Mouse (Mus musculus): ENCODE results near the gene Zxdc.

The Zxdc gene

DNA sequence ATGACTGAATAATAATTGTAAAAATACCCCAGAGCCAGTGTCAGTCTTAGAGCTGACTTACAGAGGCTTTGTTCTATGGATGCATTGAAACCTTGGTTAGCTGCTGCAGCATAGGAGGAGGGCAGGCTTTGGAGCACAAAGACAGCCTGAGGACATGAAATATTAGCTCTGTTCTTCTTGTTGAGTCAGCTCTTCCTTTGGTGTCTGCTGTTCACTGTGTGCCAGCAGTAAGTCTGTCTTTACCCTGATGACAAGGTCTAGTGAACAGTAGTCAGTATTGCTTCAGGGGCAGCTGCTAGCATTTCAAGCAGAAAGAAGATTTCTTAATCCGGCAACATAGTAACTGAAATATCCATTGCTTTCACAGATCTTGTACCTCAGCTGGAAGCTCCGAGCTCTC, 12.2 kb downstream of the Zxdc start:
- no peak for DNase-seq

- DNase-seq = no peak
These were observed 21.3 kb downstream of the Zxdc start for GRCm38 (mm10) chr6:90390629-90391028.

- no peak for DNase-seq
These were observed 24.7 kb downstream of the Zxdc start for GRCm38 (mm10) chr6:90393948-90394347.

GRCm38 (mm10) chr6:90395751-90396150, 26.5 kb downstream of the Zxdc start:
- DNase-seq = no peak

DNA sequence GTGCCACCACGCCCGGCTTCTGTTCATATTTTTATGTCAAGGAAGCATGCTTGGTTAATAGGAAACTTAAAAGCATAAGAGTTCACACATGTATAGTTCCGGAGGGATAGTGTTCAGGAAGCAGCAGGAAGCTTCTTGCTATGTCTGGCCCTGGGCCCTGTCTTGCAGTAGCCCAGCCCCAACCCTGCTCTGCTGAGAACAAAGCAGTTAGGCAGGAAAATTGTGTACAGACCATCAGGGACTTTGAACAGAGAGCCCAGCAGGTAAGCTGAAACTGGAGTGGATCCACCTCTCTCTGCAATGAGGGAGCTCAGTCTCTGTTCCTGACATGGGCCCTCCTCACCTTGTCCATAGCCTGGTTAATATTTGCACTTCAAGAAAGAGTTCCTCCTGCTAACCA, 28.0 kb downstream of the Zxdc start:
- DNase-seq = no peak

GRCm38 (mm10) chr6:90408632-90409031, 39.3 kb downstream of the Zxdc start:
- no peak for DNase-seq

- DNase-seq = no peak
These were observed 41.7 kb downstream of the Zxdc start for GRCm38 (mm10) chr6:90410972-90411371.

- DNase-seq = no peak
These were observed 42.6 kb downstream of the Zxdc start for GRCm38 (mm10) chr6:90411926-90412325.

GRCm38 (mm10) chr6:90422565-90422964, 53.3 kb downstream of the Zxdc start:
- peak; percentile 65 for DNase-seq

DNA sequence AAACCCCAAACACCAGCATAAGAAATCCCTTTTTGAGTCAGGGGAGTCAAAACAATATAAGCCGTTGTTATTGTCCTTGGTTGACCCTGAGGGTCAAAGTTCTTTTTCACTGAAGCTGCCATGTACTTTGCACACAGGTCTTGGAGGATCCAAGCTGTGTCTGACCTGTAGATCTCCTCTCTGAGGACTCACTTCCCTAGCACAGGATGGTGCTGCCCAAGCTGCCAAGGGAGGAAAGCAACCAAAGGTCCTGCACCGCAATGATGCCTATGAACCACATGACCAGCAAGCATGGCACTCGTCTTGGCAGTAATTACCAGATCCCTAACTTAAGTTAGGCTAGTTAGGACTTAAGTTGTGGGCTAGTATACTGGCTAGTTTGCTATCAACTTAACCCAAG, 56.1 kb downstream of the Zxdc start:
- DNase-seq = no peak

DNA sequence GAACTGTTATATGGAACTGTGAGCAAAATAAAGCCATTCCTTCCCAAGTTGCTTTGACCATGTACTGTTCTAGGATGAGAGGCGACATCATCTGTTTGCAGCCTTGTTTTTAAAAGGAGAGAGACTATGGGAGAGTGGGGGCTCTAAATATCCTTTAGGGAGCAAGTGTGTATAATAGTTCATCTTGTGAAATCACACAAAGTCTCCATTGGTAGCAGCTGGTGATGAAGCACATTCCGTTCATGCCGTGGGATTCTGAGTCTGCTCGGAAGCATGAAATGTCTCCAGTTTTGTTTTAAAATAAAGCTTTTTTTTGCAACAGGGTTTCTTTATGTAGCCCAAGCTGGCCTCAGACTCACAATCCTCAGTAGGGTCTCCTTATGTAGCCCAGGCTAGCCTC, 56.7 kb downstream of the Zxdc start:
- no peak for DNase-seq

- DNase-seq = peak; percentile 65
These were observed 59.2 kb downstream of the Zxdc start, which contains the start of gene Cfap100 for GRCm38 (mm10) chr6:90428380-90428974. TSS of gene Cfap100 (minus strand) at chr6:90428797.

GRCm38 (mm10) chr6:90429911-90430310, 60.6 kb downstream of the Zxdc start:
- DNase-seq = no peak

DNA sequence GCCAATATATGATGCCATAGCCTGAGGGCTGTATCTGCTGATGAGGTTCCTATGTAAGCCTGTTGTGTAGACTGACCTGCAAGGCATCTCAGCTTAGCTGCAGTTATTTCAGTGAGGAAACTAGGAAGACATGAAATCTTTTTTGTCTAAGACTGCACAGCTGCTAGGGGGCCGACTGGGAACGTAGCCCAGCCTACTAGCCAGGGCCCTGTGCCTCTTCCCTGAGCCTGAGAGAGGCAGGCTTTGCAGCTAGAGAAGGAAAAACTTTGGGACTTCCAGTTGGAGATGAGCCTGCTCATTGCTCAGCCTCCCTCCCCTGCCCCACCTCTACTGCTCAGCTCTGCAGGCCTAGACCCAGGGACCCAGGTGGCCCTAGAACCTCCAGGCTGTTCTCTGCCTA, 62.2 kb downstream of the Zxdc start:
- DNase-seq = no peak

DNA sequence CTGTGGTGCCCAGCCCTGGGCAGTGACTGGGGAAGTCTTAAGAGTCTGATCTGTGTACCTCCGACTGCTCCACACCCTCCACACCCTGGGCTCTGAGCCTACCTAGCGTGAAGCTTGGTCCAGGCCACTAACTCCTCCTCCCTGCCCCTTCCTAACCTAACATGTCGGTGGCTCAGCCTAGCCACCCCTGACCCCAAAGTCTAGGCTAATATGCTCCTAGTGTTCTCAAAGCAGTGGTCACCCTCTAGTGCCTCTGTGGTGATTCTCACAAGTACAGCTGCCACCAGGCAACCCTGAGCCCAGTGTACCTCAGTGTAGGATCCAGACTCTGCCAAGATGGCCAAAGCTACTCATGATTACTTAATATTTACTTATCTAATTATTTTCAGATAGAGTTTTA, 65.4 kb downstream of the Zxdc start:
- DNase-seq = no peak

GRCm38 (mm10) chr6:90435195-90435618, 65.9 kb downstream of the Zxdc start:
- peak; percentile 80 for DNase-seq

DNA sequence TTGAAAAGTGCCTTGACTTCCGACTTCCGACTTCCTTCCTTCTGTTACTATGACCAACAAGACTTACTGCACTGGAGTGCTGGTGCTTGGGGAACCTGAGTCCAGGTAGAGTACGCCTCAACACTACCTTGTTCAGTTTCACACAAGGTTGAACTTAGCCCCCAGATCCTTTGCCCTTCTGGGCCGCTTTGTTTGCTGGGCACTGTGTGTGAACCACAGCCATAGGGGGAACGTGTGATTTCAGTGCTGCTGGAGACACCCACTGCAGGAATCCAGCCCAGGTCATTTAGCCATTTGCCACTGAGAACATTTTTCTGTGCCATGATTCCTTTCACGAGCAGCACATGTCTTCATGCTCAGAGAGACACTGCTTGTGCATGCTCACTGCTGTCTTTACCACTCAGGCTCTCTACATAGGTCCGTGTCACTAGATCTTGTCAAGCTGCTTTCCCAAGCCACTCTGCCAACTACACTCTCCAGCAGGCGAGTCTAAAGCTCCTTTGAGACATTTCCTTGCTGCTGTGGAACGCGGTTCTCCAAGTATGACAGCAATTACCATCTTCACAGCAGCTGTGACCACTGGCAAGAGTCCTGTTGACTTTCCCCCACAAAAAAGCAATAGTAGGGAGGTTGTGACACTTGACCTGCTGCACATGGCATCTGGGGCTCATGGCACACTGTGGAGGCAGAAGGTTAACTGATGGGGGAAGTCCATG, 67.1 kb downstream of the Zxdc start:
- DNase-seq = no peak

GRCm38 (mm10) chr6:90437041-90437440, 67.7 kb downstream of the Zxdc start:
- DNase-seq = no peak

- no peak for DNase-seq
These were observed 77.6 kb downstream of the Zxdc start for GRCm38 (mm10) chr6:90446883-90447282.

GRCm38 (mm10) chr6:90450179-90450578, 80.9 kb downstream of the Zxdc start:
- peak; percentile 82 for DNase-seq

DNA sequence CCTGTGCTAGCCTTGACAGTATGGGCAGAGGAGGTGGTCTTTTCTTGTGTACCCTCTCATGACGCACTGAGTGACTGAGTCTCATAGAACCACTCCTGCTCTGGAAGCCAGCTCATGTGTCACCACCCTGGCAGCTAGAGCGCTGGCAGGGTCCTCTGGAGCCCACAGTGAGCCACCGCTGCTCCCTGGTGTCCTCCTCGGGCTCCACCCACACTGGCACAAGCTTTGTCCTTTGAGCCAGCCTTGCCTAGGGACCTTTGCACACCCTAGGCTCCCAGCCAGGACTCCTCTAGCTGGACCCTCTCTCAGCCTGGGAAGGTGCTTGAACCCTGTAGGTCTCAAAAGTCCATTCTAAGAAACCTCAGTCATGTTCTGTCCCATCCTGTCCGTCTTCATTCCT, 81.4 kb downstream of the Zxdc start:
- no peak for DNase-seq

GRCm38 (mm10) chr6:90451512-90451911, 82.2 kb downstream of the Zxdc start:
- DNase-seq = no peak

DNA sequence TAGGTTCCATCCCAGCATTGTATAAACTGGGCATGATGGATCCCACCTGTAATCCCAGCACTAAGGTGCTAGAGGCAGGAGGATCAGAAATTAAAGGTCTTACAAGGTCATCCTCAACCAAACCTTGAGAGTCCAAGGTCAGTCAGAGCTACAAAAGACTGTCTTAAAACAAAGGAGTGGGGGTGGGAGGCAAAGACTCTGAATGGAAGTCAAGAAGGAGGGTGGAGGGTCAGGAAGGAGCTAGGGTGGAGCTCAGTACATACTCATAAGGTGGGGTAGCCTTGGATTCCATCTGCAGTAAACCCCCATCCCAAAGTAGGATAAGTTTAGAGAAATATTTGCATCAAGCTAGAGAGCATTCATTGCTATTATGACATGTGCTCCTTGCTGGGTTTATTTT, 83.3 kb downstream of the Zxdc start:
- DNase-seq = no peak
